Mouse (Mus musculus) stomach, postnatal 0 days (tissue): ENCODE measurements around the gene Sgo2b.

Experiments used
- CTCF ChIP-seq: IDR thresholded peaks from 2 replicates; pipeline ENCODE4 v1.5.1; 2016; ENCODE audit warnings: antibody characterized with exemption, low read depth, mild to moderate bottlenecking, moderate library complexity
- EP300 ChIP-seq: optimal IDR thresholded peaks from 2 replicates; pipeline ENCODE3; 2016; ENCODE audit warnings: antibody characterized with exemption

DNA sequence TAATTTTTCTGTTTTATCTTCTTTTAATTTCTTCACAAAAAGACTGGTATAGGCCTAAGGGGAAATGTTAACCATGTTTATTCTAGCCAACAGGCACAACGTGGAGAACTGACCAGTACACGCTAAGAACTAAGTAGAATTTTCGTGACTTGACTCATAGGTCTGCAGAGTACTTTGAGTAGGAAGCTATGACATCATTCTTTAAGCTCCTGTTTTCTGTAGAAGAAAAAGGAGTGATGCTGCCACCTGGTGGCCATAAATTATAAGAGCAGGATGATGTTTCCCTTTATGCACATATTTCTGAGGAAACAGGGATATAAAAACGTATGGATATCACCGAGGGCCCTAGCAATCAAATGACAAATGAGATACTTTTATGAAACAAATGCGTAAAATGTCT is 74.7 kb downstream of the Sgo2b start:
- TF ChIP-seq CTCF: peak; percentile 90
- TF ChIP-seq EP300: no peak
